Mouse (Mus musculus) heart, embryonic 15.5 days (tissue): Measurements from ENCODE around the gene Nfu1. TPM values are rescaled to one million over a fixed set of nuclear protein-coding genes. Genes with fewer than 3 reads are reported as not detected.
A peak's percentile ranks its signal among the peaks of the same experiment; 100 is the strongest.

Experiments
- ATAC-seq: fragments of 200-750 bp; cut with Nextera tagmentation; replicated peaks from 2 replicates; pipeline ENCODE4 v1.8.0; 2017; ENCODE audit warnings: low read depth, moderate TSS enrichment; ENCODE audit not compliant: insufficient number of reproducible peaks, insufficient read depth, low FRiP score
- H3K27ac ChIP-seq: fragments of 300-500 bp; sonication (generic); 2 replicates; pipeline ENCODE4 v1.5.1; 2015; ENCODE audit warnings: mild to moderate bottlenecking, inconsistent platforms
- H3K27me3 ChIP-seq: fragments of 300-500 bp; sonication (generic); 2 replicates; pipeline ENCODE4 v1.6.1; 2015; ENCODE audit warnings: inconsistent platforms
- H3K36me3 ChIP-seq: fragments of 300-500 bp; sonication (generic); 2 replicates; pipeline ENCODE4 v1.6.1; 2015; ENCODE audit warnings: mild to moderate bottlenecking, inconsistent platforms
- H3K4me1 ChIP-seq: fragments of 300-500 bp; sonication (generic); replicated peaks from 2 replicates; pipeline ENCODE4 v1.6.1; 2015; ENCODE audit warnings: inconsistent platforms
- H3K4me2 ChIP-seq: fragments of 300-500 bp; sonication (generic); 2 replicates; pipeline ENCODE4 v1.6.1; 2015; ENCODE audit warnings: inconsistent platforms, mild to moderate bottlenecking, moderate library complexity
- H3K4me3 ChIP-seq: fragments of 300-500 bp; sonication (generic); 2 replicates; pipeline ENCODE4 v1.5.1; 2015; ENCODE audit warnings: mild to moderate bottlenecking, inconsistent platforms
- H3K9ac ChIP-seq: fragments of 300-500 bp; sonication (generic); 2 replicates; pipeline ENCODE4 v1.6.1; 2015; ENCODE audit warnings: mild to moderate bottlenecking, inconsistent platforms
- H3K9me3 ChIP-seq: fragments of 300-500 bp; sonication (generic); replicated peaks from 2 replicates; pipeline ENCODE4 v1.6.1; 2016; ENCODE audit warnings: inconsistent platforms
- WGBS: fragments of 180-500 bp; shearing (Covaris S2); methylation state at CpG from one replicate; pipeline ENCODE4 v1.1.7; 2015; ENCODE audit warnings: mixed read lengths; 5-methylcytosine and 5-hydroxymethylcytosine counted together
- polyA plus RNA-seq: library from polyadenylated mRNA; unstranded; fragments of >200 nt; fragmentation: Nextera tagmentation; extraction: Ambion mirVana; gene quantifications from 2 replicates; pipeline ENCODE4 v1.2.1, GENCODE M21; 2015

The Nfu1 gene
- polyA plus RNA-seq, 1 experiment from 2014 or later, result 97.4 TPM

DNA sequence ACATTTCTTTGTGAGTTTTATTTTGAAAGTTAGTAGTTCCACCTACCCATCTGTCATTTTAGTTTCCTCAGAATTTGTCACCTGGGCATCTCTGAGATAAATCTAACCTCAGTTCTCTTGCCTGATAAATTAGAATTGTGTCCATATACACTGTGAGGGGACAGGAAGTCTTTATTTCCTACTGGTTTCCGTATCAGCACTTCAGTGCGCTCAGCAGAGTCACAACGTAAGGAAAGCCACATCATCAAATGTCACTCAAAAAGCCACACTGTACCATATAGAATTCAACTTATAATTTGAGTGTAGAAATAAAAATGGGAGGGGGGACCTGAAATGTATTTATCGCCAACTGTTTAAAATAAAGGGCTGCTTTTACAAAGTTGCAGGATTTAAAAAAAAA is 14.8 kb upstream of the Nfu1 start:
- peaks cover 31% of the 10 kb centered on the region for H3K4me1 ChIP-seq
- 65% methylated on average over 4 of the region's 4 CpGs for WGBS
- no peak for ATAC-seq

DNA sequence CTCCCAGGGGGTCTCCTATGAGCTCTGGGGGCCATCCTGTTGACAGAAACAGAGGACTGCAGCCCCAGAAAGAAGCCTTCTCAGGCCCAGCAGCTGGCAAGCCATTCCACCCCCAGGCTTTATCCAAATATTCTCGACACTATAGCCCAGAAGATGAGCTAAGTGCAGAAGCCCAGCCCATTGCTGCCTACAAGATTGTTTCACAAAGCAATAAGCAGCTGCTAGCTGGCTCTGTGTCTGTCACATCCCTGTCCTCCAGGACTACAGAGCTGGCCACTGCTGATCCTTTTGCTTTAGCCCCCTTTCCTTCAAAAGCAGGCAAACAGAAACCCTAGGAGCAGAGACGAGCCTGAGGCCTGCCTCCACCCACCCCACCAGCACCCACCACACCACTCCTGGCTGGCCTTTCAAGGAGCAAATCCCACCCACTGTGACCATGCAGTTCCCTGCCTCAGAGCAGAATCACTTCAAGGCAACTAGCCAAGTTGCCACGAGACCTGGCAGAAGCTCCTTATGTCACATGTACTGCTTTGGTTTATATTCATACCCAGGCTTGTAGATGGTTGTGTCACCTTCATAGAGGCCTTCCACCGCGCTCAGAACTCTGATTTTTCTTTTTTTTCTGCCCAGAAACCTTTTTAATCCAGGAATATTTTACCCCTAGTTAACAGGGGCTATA is 12.3 kb upstream of the Nfu1 start:
- H3K9me3 ChIP-seq, result no peaks in the 10 kb centered on the region
- 0 out of 2 replicates have a peak overlapping the region, but pooled peaks have one; percentile 15 for H3K27ac ChIP-seq
- peaks cover 19% of the 10 kb centered on the region for H3K4me1 ChIP-seq
- H3K9ac ChIP-seq, result no peak overlapping the region
- 68% methylated on average over 5 of the region's 5 CpGs for WGBS
- no peak overlapping the region for H3K4me3 ChIP-seq
- no peak overlapping the region for H3K4me2 ChIP-seq
- no peaks in the 10 kb centered on the region for H3K27me3 ChIP-seq
- peaks cover 20% of the 10 kb centered on the region for H3K36me3 ChIP-seq
- no peak for ATAC-seq

More for the DNA sequence above, 14.8 kb upstream of the Nfu1 start:
- Histone ChIP-seq H3K4me2 (no peak overlapping the region), H3K9ac (no peak overlapping the region), H3K27ac (no peak overlapping the region), H3K4me3 (no peak overlapping the region), H3K36me3 (peaks cover 20% of the 10 kb centered on the region), H3K9me3 (no peaks in the 10 kb centered on the region), H3K27me3 (no peaks in the 10 kb centered on the region)

DNA sequence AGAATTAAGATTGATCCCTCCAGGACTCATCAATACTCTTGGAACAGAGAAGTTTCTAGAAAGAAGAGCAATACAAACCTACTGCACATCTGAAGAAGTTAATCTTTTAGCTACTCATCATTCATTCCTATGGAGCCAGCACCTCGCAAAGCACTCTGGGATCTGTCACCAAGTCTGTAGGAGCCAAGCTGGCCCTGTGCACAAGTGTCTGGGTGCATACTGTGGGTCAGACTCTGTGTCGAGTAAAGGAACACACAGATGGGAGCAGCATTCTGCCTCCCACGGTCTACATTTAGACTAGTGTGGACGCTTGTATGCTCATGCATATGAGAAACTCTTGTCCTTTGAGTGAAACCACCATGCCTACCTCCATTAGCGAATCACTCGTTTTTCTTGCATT is 11.7 kb upstream of the Nfu1 start:
- no peak for ATAC-seq
- WGBS, result 79% methylated on average over 6 of the region's 6 CpGs
- no peak overlapping the region for H3K4me3 ChIP-seq
- peaks cover 17% of the 10 kb centered on the region for H3K4me1 ChIP-seq
- no peak overlapping the region for H3K4me2 ChIP-seq
- H3K27ac ChIP-seq, result no peak overlapping the region
- peaks cover 20% of the 10 kb centered on the region for H3K36me3 ChIP-seq
- no peaks in the 10 kb centered on the region for H3K9me3 ChIP-seq
- no peak overlapping the region for H3K9ac ChIP-seq
- H3K27me3 ChIP-seq, result no peaks in the 10 kb centered on the region

DNA sequence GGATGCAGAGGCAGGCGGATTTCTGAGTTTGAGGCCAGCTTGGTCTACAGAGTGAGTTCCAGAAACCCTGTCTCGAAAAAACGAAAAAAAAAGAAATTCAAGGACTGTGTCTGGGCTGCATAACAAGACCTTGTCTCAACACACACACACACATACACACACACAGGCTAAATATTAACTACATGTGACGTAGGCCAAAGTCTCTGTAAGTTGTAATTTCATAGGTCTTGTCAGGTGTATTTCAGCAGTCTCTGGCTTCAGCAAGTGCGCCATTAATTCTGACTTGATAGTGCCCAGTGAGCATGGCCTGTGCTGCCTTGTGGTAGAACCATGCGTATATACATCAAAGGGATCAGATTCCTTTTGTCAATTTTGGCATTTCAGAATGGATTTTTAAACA is 7.0 kb upstream of the Nfu1 start:
- no peak for ATAC-seq
- peak overlapping the region; percentile 61 for H3K27ac ChIP-seq
- no peak overlapping the region for H3K4me3 ChIP-seq
- WGBS, result 90% methylated on average over 6 of the region's 6 CpGs
- no peak overlapping the region for H3K4me2 ChIP-seq
- H3K9me3 ChIP-seq, result no peaks in the 10 kb centered on the region
- peaks cover 14% of the 10 kb centered on the region for H3K4me1 ChIP-seq
- peaks cover 7% of the 10 kb centered on the region for H3K36me3 ChIP-seq
- no peak overlapping the region for H3K9ac ChIP-seq
- no peaks in the 10 kb centered on the region for H3K27me3 ChIP-seq

DNA sequence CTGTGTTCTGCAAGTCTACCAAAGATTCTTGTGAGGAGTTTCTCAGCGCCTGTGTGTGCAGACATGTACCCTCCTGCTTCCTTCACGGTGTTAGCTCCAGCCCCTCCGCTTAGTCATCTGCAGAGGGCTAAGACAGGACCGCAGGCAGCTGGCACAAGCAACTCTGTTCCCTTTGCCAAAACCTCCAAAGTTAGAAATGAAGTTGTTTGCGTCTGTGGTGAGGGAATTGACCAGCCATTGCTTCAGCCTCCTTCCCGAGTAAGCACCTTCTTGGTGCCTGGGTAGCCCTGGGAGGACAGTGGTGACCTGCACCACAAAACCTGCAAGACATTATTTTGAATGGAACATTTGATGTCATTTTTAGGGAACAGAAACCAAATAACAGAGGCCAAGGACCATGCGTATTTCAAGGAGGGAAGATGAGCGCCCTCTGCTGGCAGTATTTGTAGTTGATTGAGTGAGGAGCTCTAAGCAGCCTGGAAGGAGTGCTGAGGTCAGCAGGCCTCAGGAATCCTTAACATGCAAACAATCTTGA is 6.4 kb upstream of the Nfu1 start:
- H3K4me3 ChIP-seq, result no peak overlapping the region
- no peaks in the 10 kb centered on the region for H3K27me3 ChIP-seq
- 0 out of 2 replicates have a peak, but pooled peaks cover 2% of the 10 kb centered on the region for H3K36me3 ChIP-seq
- peaks cover 10% of the 10 kb centered on the region for H3K4me1 ChIP-seq
- H3K27ac ChIP-seq, result peak overlapping the region; percentile 61
- 0 out of 2 replicates have a peak overlapping the region, but pooled peaks have one; percentile 24 for H3K4me2 ChIP-seq
- no peaks in the 10 kb centered on the region for H3K9me3 ChIP-seq
- WGBS, result 36% methylated on average over 8 of the region's 8 CpGs
- H3K9ac ChIP-seq, result no peak overlapping the region
- peak; percentile 64 for ATAC-seq

DNA sequence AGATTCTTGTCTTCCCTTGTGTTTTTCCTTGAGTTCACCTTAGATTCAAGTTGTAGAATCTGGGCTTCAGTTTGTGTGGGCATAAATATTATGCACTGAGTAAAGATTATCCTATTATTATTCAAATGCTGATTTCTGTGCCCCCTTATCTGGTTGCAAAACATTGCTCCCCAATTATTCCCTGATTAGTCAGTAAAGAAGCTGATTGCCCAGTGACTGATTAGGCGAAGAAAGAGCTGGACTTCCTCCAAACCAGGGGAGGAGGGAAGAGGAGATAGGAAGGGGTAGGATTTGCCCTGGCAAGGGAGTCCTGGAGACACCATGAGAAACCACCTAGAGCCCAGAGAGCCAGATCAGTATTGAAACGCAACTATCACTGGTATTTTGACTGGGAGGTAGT is 4.9 kb upstream of the Nfu1 start:
- Histone ChIP-seq H3K36me3 (no peaks in the 10 kb centered on the region), H3K27ac (no peak overlapping the region), H3K9me3 (no peaks in the 10 kb centered on the region), H3K4me2 (no peak overlapping the region), H3K9ac (no peak overlapping the region), H3K4me1 (peaks cover 10% of the 10 kb centered on the region), H3K27me3 (no peaks in the 10 kb centered on the region), H3K4me3 (no peak overlapping the region)
- WGBS, result 71% methylated on average over 2 of the region's 2 CpGs
- no peak for ATAC-seq

DNA sequence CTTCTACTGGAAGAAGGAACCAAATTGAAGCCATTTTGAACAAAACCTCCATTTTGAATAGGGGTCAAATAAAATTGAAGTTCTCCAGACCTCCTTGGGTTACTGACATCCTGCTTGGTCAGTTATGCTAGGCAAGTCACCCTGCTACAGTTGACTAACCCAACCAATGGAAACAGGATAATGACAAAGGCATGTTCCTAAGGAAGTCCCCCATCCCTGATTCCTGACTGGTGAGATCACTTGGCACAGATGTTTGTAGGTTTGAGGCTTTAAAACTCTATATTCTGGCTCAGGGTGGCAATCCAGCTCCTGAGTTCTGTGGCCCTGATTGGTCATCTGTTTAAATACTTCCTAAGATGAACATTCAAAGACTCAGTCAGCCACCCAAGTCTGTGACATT is 3.5 kb upstream of the Nfu1 start:
- Histone ChIP-seq H3K9me3 (no peaks in the 10 kb centered on the region), H3K4me3 (no peak overlapping the region), H3K36me3 (no peaks in the 10 kb centered on the region), H3K4me1 (peaks cover 16% of the 10 kb centered on the region), H3K27me3 (no peaks in the 10 kb centered on the region), H3K9ac (no peak overlapping the region), H3K27ac (no peak overlapping the region), H3K4me2 (no peak overlapping the region)
- ATAC-seq, result no peak

DNA sequence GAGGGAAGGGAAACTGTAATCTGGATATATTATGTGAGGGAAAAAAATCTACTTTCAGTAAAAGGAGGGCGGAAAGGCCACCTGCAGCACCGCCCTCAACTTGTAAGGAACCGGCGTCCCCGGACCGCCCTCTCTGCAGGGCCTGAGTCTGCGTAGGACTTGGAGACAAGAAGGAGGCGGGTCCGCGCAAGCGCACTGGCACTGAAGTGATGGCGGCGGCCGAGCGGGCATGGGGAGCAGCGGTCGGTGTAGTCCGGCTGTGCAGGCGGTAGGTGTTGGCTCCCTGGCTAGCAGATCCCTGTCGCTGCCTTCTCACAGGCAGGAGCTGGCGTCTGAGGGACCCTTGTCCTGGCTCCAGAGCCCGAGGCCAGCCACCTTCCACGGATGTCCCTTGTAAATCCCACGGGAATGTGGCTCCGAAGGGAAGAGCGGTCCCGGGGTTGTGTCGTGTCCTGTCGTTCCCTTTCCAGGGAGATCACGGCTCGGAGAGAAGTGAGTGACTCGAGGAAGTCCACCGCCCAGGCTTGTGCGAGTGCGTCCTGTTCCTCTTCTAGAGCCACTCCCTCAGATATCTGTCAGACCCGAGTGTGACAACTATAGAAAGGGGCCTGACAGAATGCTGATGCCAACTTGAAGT is 774 bp downstream of the Nfu1 start:
- peak overlapping the region; percentile 94 for H3K9ac ChIP-seq
- H3K9me3 ChIP-seq, result no peaks in the 10 kb centered on the region
- WGBS, result under 1% methylated on average over 36 of the region's 36 CpGs
- H3K27ac ChIP-seq, result peak overlapping the region; percentile 94
- H3K27me3 ChIP-seq, result no peaks in the 10 kb centered on the region
- H3K36me3 ChIP-seq, result peaks cover 17% of the 10 kb centered on the region
- peak overlapping the region; percentile 84 for H3K4me3 ChIP-seq
- H3K4me2 ChIP-seq, result peak overlapping the region; percentile 69
- peak; percentile 95 for ATAC-seq
- peaks cover 13% of the 10 kb centered on the region for H3K4me1 ChIP-seq

DNA sequence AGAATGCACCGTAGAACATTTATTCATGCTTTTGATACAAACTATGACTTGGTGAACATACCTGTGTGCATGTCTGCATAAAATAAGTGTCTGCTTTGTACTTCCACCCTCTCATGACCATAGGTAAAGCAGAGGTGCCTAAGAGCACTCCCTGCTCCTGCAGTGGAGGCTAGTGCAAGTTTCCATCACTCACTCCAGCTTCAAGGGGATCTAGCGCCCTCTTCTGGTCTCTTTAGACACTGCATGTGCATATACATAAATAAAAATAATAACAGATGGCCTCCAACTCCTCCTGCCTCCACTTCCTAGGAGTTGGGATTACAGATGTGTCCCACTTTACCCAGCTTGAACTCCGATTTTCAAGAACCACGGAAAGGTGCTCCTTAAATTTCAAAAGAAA is 7.9 kb downstream of the Nfu1 start:
- Histone ChIP-seq H3K4me2 (no peak overlapping the region), H3K27me3 (no peaks in the 10 kb centered on the region), H3K36me3 (peaks cover 58% of the 10 kb centered on the region), H3K4me3 (no peak overlapping the region), H3K4me1 (0 out of 2 replicates have a peak, but pooled peaks cover 2% of the 10 kb centered on the region), H3K9ac (no peak overlapping the region), H3K9me3 (0 out of 2 replicates have a peak, but pooled peaks cover 3% of the 10 kb centered on the region), H3K27ac (no peak overlapping the region)
- no peak for ATAC-seq
- 62% methylated on average over 4 of the region's 4 CpGs for WGBS

DNA sequence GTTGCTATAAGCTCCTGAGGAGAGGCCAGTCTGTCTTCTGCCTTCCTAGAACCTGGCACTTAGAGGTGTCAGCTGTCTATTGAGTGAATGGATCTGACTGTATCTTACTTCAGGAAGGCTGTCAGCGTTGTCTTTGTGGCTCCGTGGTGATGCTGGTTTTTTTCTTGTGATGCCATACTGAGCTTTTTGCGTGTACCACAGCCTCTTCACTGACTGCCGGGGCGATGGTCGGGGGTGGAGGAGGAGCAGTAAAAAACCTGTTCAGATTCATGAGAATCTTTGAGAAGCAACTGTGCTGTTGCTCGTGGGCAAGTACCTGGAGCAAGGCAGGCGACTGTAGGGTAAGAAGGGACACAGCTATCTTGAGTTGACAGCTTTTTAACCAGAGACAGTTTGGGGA is 9.8 kb downstream of the Nfu1 start:
- Histone ChIP-seq H3K4me2 (no peak overlapping the region), H3K27ac (no peak overlapping the region), H3K27me3 (no peaks in the 10 kb centered on the region), H3K9me3 (0 out of 2 replicates have a peak, but pooled peaks cover 3% of the 10 kb centered on the region), H3K4me1 (0 out of 2 replicates have a peak, but pooled peaks cover 2% of the 10 kb centered on the region), H3K36me3 (peaks cover 58% of the 10 kb centered on the region), H3K9ac (no peak overlapping the region), H3K4me3 (no peak overlapping the region)
- 85% methylated on average over 8 of the region's 8 CpGs for WGBS
- ATAC-seq, result no peak

DNA sequence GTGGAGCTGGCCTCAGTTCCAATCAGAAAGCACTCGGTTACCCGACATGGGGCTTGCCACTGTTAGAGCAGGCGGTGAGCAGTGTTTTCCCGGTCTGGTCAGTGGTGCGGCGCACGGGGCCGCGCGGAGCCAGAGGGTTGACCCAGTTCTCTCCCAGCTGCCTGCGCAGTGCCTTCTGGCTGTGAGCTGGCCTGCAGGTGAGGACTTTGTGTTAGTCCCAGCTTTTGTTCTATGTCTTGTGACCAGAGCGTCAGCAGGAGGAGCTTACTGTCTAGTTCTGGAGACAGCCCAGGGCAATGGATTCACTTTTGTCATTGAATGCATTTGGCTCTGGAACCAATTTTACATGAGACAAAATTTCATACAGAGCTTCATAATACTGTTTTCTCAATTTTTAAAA is 12.8 kb downstream of the Nfu1 start:
- no peak for ATAC-seq

More for the DNA sequence above, 12.8 kb downstream of the Nfu1 start:
- H3K27ac ChIP-seq, result no peak overlapping the region
- no peaks in the 10 kb centered on the region for H3K27me3 ChIP-seq
- 0 out of 2 replicates have a peak, but pooled peaks cover 3% of the 10 kb centered on the region for H3K9me3 ChIP-seq
- no peak overlapping the region for H3K9ac ChIP-seq
- H3K4me2 ChIP-seq, result no peak overlapping the region
- peaks cover 66% of the 10 kb centered on the region for H3K36me3 ChIP-seq
- H3K4me1 ChIP-seq, result no peaks in the 10 kb centered on the region
- 97% methylated on average over 12 of the region's 12 CpGs for WGBS
- no peak overlapping the region for H3K4me3 ChIP-seq
